Mouse (Mus musculus) MEL (cell line): Measurements from ENCODE around the gene Ap2b1. TPM values are rescaled to one million over a fixed set of nuclear protein-coding genes. Genes with fewer than 3 reads are reported as not detected.

Experiments used
- DNase-seq: peaks from one replicate; pipeline ENCODE4 v3.0.0; 2011; ENCODE audit warnings: low read depth, low spot score
- H3K27ac ChIP-seq: 2 replicates; pipeline ENCODE4 v1.5.1; 2012; ENCODE audit warnings: low read depth, mild to moderate bottlenecking, control low read depth, low read length, moderate library complexity; ENCODE audit not compliant: control insufficient read depth
- H3K27me3 ChIP-seq, 2 experiments: fragments of 150-350 bp in 1 of 2; sonication (generic) in 1 of 2; 2 replicates each; pipeline ENCODE4 v1.6.1; 2012; ENCODE audit warnings: low read length in 2 of 2, mild to moderate bottlenecking in 2 of 2, improper control_type of control experiment in 1 of 2, moderate library complexity in 1 of 2; ENCODE audit not compliant: insufficient read depth in 2 of 2, control insufficient read depth in 1 of 2
- H3K36me3 ChIP-seq, 2 experiments: 2 replicates each; pipeline ENCODE4 v1.6.1; 2012 to 2014; ENCODE audit warnings: low read length in 2 of 2, improper control_type of control experiment in 1 of 2, inconsistent platforms in 1 of 2, mild to moderate bottlenecking in 1 of 2; ENCODE audit not compliant: insufficient read depth in 2 of 2, control insufficient read depth in 1 of 2
- H3K4me1 ChIP-seq, 2 experiments: fragments of 150-350 bp in 1 of 2; sonication (generic) in 1 of 2; 2 replicates each; pipeline ENCODE4 v1.6.1; 2012; ENCODE audit warnings: low read length in 2 of 2, improper control_type of control experiment in 1 of 2, mild to moderate bottlenecking in 1 of 2; ENCODE audit not compliant: insufficient read depth in 2 of 2, control insufficient read depth in 1 of 2
- H3K4me3 ChIP-seq, 2 experiments: fragments of 150-350 bp in 1 of 2; sonication (generic) in 1 of 2; 2 replicates each; pipeline ENCODE4 v1.5.1; 2012; ENCODE audit warnings: low read depth in 2 of 2, low read length in 2 of 2, mild to moderate bottlenecking in 2 of 2, moderate library complexity in 2 of 2, control low read depth in 1 of 2, improper control_type of control experiment in 1 of 2; ENCODE audit not compliant: control insufficient read depth in 1 of 2, insufficient read depth in 1 of 2
- H3K79me2 ChIP-seq: 2 replicates; pipeline ENCODE4 v1.6.1; 2012; ENCODE audit warnings: mild to moderate bottlenecking, low read length, moderate library complexity; ENCODE audit not compliant: control insufficient read depth, poor library complexity, insufficient read depth
- H3K9ac ChIP-seq: 2 replicates; pipeline ENCODE4 v1.6.1; 2012; ENCODE audit warnings: low read depth, mild to moderate bottlenecking, control low read depth, low read length, moderate library complexity; ENCODE audit not compliant: control insufficient read depth, poor library complexity, severe bottlenecking
- H3K9me3 ChIP-seq: fragments of 150-350 bp; sonication (generic); replicated peaks from 2 replicates; pipeline ENCODE4 v1.6.1; 2012; ENCODE audit warnings: mild to moderate bottlenecking, low read length, improper control_type of control experiment, moderate library complexity; ENCODE audit not compliant: insufficient read depth
- CHD1 ChIP-seq: IDR thresholded peaks from 2 replicates; pipeline ENCODE4 v1.6.1; 2012; ENCODE audit warnings: low read depth, mild to moderate bottlenecking, inconsistent platforms, low read length, improper control_type of control experiment
- CHD2 ChIP-seq: IDR thresholded peaks from 2 replicates; pipeline ENCODE4 v1.6.1; 2011; ENCODE audit warnings: low read length, improper control_type of control experiment
- ELF1 ChIP-seq: IDR thresholded peaks from 2 replicates; pipeline ENCODE4 v1.6.1; 2014; ENCODE audit warnings: low read depth, mild to moderate bottlenecking, inconsistent platforms, low read length, improper control_type of control experiment, moderate library complexity
- EP300 ChIP-seq, 2 experiments: IDR thresholded peaks; 2 replicates each; pipeline ENCODE4 v1.6.1; 2011; ENCODE audit warnings: improper control_type of control experiment in 2 of 2, low read length in 2 of 2, low read depth in 1 of 2, mild to moderate bottlenecking in 1 of 2
- GATA1 ChIP-seq: IDR thresholded peaks from 2 replicates; pipeline ENCODE4 v1.6.1; 2011; ENCODE audit warnings: low read depth, low read length, improper control_type of control experiment
- JUND ChIP-seq: IDR thresholded peaks from 2 replicates; pipeline ENCODE4 v1.6.1; 2011; ENCODE audit warnings: low read depth, mild to moderate bottlenecking, improper control_type of control experiment, low read length
- KAT2A ChIP-seq: conservative IDR thresholded peaks from 2 replicates; pipeline ENCODE4 v1.6.1; 2012; ENCODE audit warnings: low read depth, low read length, improper control_type of control experiment, inconsistent platforms
- MAX ChIP-seq: IDR thresholded peaks from 2 replicates; pipeline ENCODE4 v1.6.1; 2011; ENCODE audit warnings: low read length, improper control_type of control experiment
- MAZ ChIP-seq: IDR thresholded peaks from 2 replicates; pipeline ENCODE4 v1.6.1; 2012; ENCODE audit warnings: low read depth, mild to moderate bottlenecking, inconsistent platforms, low read length, improper control_type of control experiment
- MXI1 ChIP-seq: IDR thresholded peaks from 2 replicates; pipeline ENCODE4 v1.6.1; 2011; ENCODE audit warnings: mild to moderate bottlenecking, low read depth, low read length, improper control_type of control experiment
- NRF1 ChIP-seq: IDR thresholded peaks from 2 replicates; pipeline ENCODE4 v1.6.1; 2014; ENCODE audit warnings: low read depth, mild to moderate bottlenecking, inconsistent platforms, low read length, improper control_type of control experiment, moderate library complexity; ENCODE audit not compliant: poor library complexity, insufficient read depth, severe bottlenecking
- POLR2A ChIP-seq, 2 experiments: IDR thresholded peaks; 2 replicates each; pipeline ENCODE4 v1.6.1; 2011 to 2012; ENCODE audit warnings: low read length in 2 of 2, mild to moderate bottlenecking in 2 of 2, control low read depth in 1 of 2, improper control_type of control experiment in 1 of 2, low read depth in 1 of 2, moderate library complexity in 1 of 2; ENCODE audit not compliant: control insufficient read depth in 1 of 2, insufficient read depth in 1 of 2, poor library complexity in 1 of 2
- POLR2AphosphoS2 ChIP-seq: IDR thresholded peaks from 2 replicates; pipeline ENCODE4 v1.6.1; 2011; ENCODE audit warnings: low read length, improper control_type of control experiment
- RCOR1 ChIP-seq: IDR thresholded peaks from 2 replicates; pipeline ENCODE4 v1.6.1; 2012; ENCODE audit warnings: low read depth, mild to moderate bottlenecking, inconsistent platforms, low read length, improper control_type of control experiment
- SIN3A ChIP-seq: IDR thresholded peaks from 2 replicates; pipeline ENCODE4 v1.6.1; 2012; ENCODE audit warnings: low read length, improper control_type of control experiment, inconsistent platforms
- TAL1 ChIP-seq: IDR thresholded peaks from 2 replicates; pipeline ENCODE4 v1.6.1; 2012; ENCODE audit warnings: mild to moderate bottlenecking, inconsistent platforms, low read length, moderate library complexity, mixed read lengths
- UBTF ChIP-seq: IDR thresholded peaks from 2 replicates; pipeline ENCODE4 v1.6.1; 2012; ENCODE audit warnings: low read depth, mild to moderate bottlenecking, inconsistent platforms, low read length, improper control_type of control experiment, moderate library complexity, borderline replicate concordance; ENCODE audit not compliant: insufficient read depth
- USF1 ChIP-seq: IDR thresholded peaks from 2 replicates; pipeline ENCODE4 v1.6.1; 2014; ENCODE audit warnings: low read depth, mild to moderate bottlenecking, inconsistent platforms, low read length, improper control_type of control experiment, moderate library complexity
- USF2 ChIP-seq, 2 experiments: IDR thresholded peaks; 2 replicates each; pipeline ENCODE4 v1.6.1; 2011 to 2012; ENCODE audit warnings: improper control_type of control experiment in 2 of 2, low read length in 2 of 2, borderline replicate concordance in 1 of 2, inconsistent platforms in 1 of 2, low read depth in 1 of 2, mild to moderate bottlenecking in 1 of 2; ENCODE audit not compliant: insufficient read depth in 1 of 2
- ZC3H11A ChIP-seq: IDR thresholded peaks from 2 replicates; pipeline ENCODE4 v1.6.1; 2012; ENCODE audit warnings: low read depth, mild to moderate bottlenecking, inconsistent platforms, low read length, improper control_type of control experiment
- ZNF384 ChIP-seq: IDR thresholded peaks from 2 replicates; pipeline ENCODE4 v1.6.1; 2012; ENCODE audit warnings: low read depth, mild to moderate bottlenecking, inconsistent platforms, low read length, improper control_type of control experiment
- polyA plus RNA-seq, 2 experiments: library from polyadenylated mRNA; stranded (reverse) in 1 of 2; unstranded in 1 of 2; fragments of >175 nt in 1 of 2; fragments of >200 nt in 1 of 2; gene quantifications; 2 replicates each; pipeline versions ENCODE4 v1.2.1 to v1.2.4; 2012; ENCODE audit warnings: low replicate concordance in 2 of 2, low read depth in 1 of 2; ENCODE audit not compliant: insufficient read length in 2 of 2, insufficient read depth in 1 of 2, missing spikeins in 1 of 2
- total RNA-seq: library from RNA; depleted of rRNA; stranded (reverse); fragments of 300-350 nt; gene quantifications from 2 replicates; pipeline ENCODE4 v1.2.3, GENCODE M21; 2012

Ap2b1 gene
- total and polyA plus RNA-seq, 3 experiments, result 60.6 to 165 (median 68.9) TPM

DNA sequence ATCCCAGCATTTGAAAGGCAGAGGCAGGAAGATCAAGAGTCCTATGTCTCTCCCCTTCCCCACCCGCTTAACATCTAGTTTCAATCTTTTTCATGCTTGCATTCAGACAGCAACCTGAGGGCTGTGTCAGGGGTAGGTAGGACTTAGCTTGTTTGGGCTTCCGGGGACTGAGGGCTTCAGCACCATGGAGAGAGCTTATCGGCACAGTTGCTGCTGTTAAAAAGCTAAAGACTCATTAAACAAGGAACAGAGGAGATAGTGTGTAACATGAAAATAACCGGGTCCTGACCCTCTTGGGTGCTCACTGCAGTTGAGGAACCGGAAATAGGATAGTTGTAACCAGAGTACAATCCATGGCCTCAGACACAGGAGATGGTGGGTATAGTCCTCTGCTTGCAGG lies 118.3 kb downstream of the Ap2b1 start:
- DNase-seq, result peak; percentile 92
- Histone ChIP-seq H3K9me3 (no peaks in the 10 kb centered on the region), H3K27me3 (peaks cover 2 to 6% of the 10 kb centered on the region in 2 experiments; a peak in 3 of 4 replicates), H3K4me3 (no peak overlapping the region), H3K4me1 (no peaks in the 10 kb centered on the region), H3K79me2 (no peaks in the 10 kb centered on the region), H3K36me3 (no peaks in the 10 kb centered on the region), H3K9ac (no peak overlapping the region), H3K27ac (no peak overlapping the region)
- TF ChIP-seq MAX, result peak; percentile 23; the same call in 1 of the 2 replicates
- TF ChIP-seq ZNF384, result no peak
- peak; percentile 85 for TF ChIP-seq MXI1
- TF ChIP-seq GATA1, result peak; percentile 78
- TF ChIP-seq ELF1, result 0 out of 2 replicates have a peak, but pooled peaks have one; percentile 54
- TF ChIP-seq POLR2AphosphoS2, result no peak
- TF ChIP-seq SIN3A, result peak; percentile 99
- 0 out of 4 replicates have a peak, but pooled peaks of 1 of the 2 experiments have one; percentile 59 for TF ChIP-seq EP300 (IDR thresholded peaks at IDR 0.05; ENCODE audit: low read depth in 1 of 2, low read length in 2 of 2)

DNA sequence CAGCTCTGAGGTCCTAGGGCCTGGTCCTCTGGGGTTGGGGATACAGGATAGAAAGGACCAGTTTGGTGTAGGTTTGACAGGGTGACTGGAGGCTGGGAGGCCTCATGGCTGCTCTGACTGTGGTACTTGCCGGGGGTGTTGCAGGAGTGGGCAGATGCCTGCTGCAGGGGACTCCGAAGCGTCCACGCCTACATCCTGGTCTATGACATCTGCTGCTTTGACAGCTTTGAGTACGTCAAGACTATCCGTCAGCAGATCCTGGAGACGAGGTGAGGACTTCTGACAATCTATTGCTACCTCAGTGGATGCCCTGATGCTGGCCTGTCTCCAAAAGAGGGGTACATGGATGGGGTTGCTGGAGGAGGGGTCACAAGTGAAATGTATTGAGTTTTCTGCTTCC lies 118.9 kb downstream of the Ap2b1 start:
- Histone ChIP-seq H3K9ac (no peak overlapping the region), H3K27ac (no peak overlapping the region), H3K79me2 (no peaks in the 10 kb centered on the region), H3K9me3 (no peaks in the 10 kb centered on the region), H3K4me3 (no peak overlapping the region), H3K36me3 (no peaks in the 10 kb centered on the region), H3K4me1 (no peaks in the 10 kb centered on the region)
- no peak for DNase-seq
- TF ChIP-seq USF2 (IDR thresholded peaks at IDR 0.05; ENCODE audit: borderline replicate concordance in 1 of 2, insufficient read depth in 1 of 2, low read depth in 1 of 2, low read length in 2 of 2) (no peak), KAT2A (no peak), CHD1 (no peak), SIN3A (no peak), UBTF (no peak), TAL1 (no peak), ZC3H11A (no peak), MXI1 (no peak), ELF1 (no peak), POLR2A (IDR thresholded peaks at IDR 0.05; ENCODE audit: control insufficient read depth in 1 of 2, insufficient read depth in 1 of 2, low read depth in 1 of 2, low read length in 2 of 2, poor library complexity in 1 of 2) (no peak), CHD2 (no peak), MAZ (no peak), JUND (no peak), RCOR1 (no peak), NRF1 (no peak), USF1 (no peak), ZNF384 (no peak)
- TF ChIP-seq, all 39 proteins: peak for 0
- peaks cover 2% of the 10 kb centered on the region in 2 experiments; a peak in 2 of 4 replicates for H3K27me3 ChIP-seq
